Mouse (Mus musculus) ES-E14 (cell line): ENCODE results near the gene Asap2. TPM values are rescaled to one million over a fixed set of nuclear protein-coding genes. Genes with fewer than 3 reads are reported as not detected.
A peak's percentile ranks its signal among the peaks of the same experiment; 100 is the strongest.

Experiments
- DNase-seq: peaks from one replicate; pipeline ENCODE4 v3.0.0-alpha.2; 2013; ENCODE audit warnings: low read depth, low spot score
- H3K27ac ChIP-seq: 2 replicates; pipeline ENCODE4 v1.5.1; 2012; ENCODE audit warnings: low read depth, mild to moderate bottlenecking, low read length, moderate library complexity, mixed read lengths; ENCODE audit not compliant: poor library complexity, insufficient read depth, severe bottlenecking
- H3K36me3 ChIP-seq: 2 replicates; pipeline ENCODE4 v1.6.1; 2012; ENCODE audit warnings: mild to moderate bottlenecking, low read length, moderate library complexity, mixed read lengths; ENCODE audit not compliant: control insufficient read depth, poor library complexity, insufficient read depth, severe bottlenecking
- H3K4me1 ChIP-seq, 2 experiments: fragments of 150-350 bp in 1 of 2; sonication (generic) in 1 of 2; 2 replicates each; pipeline ENCODE4 v1.6.1; 2012; ENCODE audit warnings: low read length in 2 of 2, mild to moderate bottlenecking in 1 of 2, mixed read lengths in 1 of 2; ENCODE audit not compliant: control insufficient read depth in 2 of 2, insufficient read depth in 2 of 2, poor library complexity in 1 of 2
- H3K4me3 ChIP-seq, 2 experiments: fragments of 150-350 bp in 1 of 2; sonication (generic) in 1 of 2; 2 replicates each; pipeline ENCODE4 v1.5.1; 2012; ENCODE audit warnings: low read length in 2 of 2, low read depth in 1 of 2, mild to moderate bottlenecking in 1 of 2, mixed read lengths in 1 of 2; ENCODE audit not compliant: insufficient read depth in 1 of 2, poor library complexity in 1 of 2, severe bottlenecking in 1 of 2
- H3K9ac ChIP-seq: 2 replicates; pipeline ENCODE4 v1.6.1; 2012; ENCODE audit warnings: low read depth, mild to moderate bottlenecking, low read length, mixed read lengths; ENCODE audit not compliant: poor library complexity, insufficient read depth, severe bottlenecking
- H3K9me3 ChIP-seq: fragments of 150-350 bp; sonication (generic); 2 replicates; pipeline ENCODE4 v1.6.1; 2012; ENCODE audit warnings: low read depth, mild to moderate bottlenecking, low read length; ENCODE audit not compliant: control insufficient read depth, insufficient read depth
- CHD2 ChIP-seq: IDR thresholded peaks from 2 replicates; pipeline ENCODE4 v1.6.1; 2014; ENCODE audit warnings: mild to moderate bottlenecking, low read depth, low read length, inconsistent platforms
- HCFC1 ChIP-seq: IDR thresholded peaks from 2 replicates; pipeline ENCODE4 v1.6.1; 2012; ENCODE audit warnings: low read length, inconsistent platforms, borderline replicate concordance; ENCODE audit not compliant: insufficient read depth
- MAFK ChIP-seq: IDR thresholded peaks from 2 replicates; pipeline ENCODE4 v1.6.1; 2014; ENCODE audit warnings: mild to moderate bottlenecking, low read depth, low read length, inconsistent platforms; ENCODE audit not compliant: insufficient read depth
- ZC3H11A ChIP-seq: IDR thresholded peaks from 2 replicates; pipeline ENCODE4 v1.6.1; 2012; ENCODE audit warnings: low read depth, mild to moderate bottlenecking, inconsistent platforms, low read length, borderline replicate concordance
- ZNF384 ChIP-seq: IDR thresholded peaks from 2 replicates; pipeline ENCODE4 v1.6.1; 2012; ENCODE audit warnings: low read depth, low read length, inconsistent platforms
- in situ Hi-C, 2 experiments: fragments of 600-800 bp; cut with MboI; formaldehyde crosslinking; loops; one replicate each; pipeline ENCODE4 v1.15.1; 2025; ENCODE audit warnings: low sequenced_read_pairs in 2 of 2, inconsistent platforms in 1 of 2; ENCODE audit not compliant: unreplicated experiment in 2 of 2
- total RNA-seq: library from RNA; depleted of rRNA; stranded (reverse); fragments of 300-350 nt; gene quantifications from 2 replicates; pipeline ENCODE4 v1.2.3, GENCODE M21; 2012

Asap2 gene
- total RNA-seq, 1 experiment: 6.8 TPM

GRCm38 (mm10) chr12:21264970-21265369 lies 274.7 kb downstream of the Asap2 start:
- Histone ChIP-seq H3K27ac (no peak overlapping the region), H3K4me3 (no peak overlapping the region), H3K9ac (no peak overlapping the region), H3K36me3 (peaks cover 3% of the 10 kb centered on the region; the same call in 1 of the 2 replicates), H3K4me1 (peaks cover 0 to 13% of the 10 kb centered on the region in 2 experiments; a peak in 2 of 4 replicates), H3K9me3 (no peaks in the 10 kb centered on the region)
- TF ChIP-seq ZC3H11A: no peak
- TF ChIP-seq ZNF384: no peak
- no peak for TF ChIP-seq CHD2
- TF ChIP-seq HCFC1: no peak
- no peak for TF ChIP-seq MAFK
- in situ Hi-C loops: loop anchor here in 1 of 2 experiments (25.0 kb wide), 1 partner anchor 178 kb away; no protein-coding TSS in a partner anchor
- no peak for DNase-seq

- Histone ChIP-seq H3K9ac (no peak overlapping the region), H3K4me1 (peaks cover 0 to 13% of the 10 kb centered on the region in 2 experiments; a peak in 2 of 4 replicates), H3K9me3 (no peaks in the 10 kb centered on the region), H3K27ac (no peak overlapping the region), H3K36me3 (peaks cover 3% of the 10 kb centered on the region; the same call in 1 of the 2 replicates), H3K4me3 (no peak overlapping the region)
- no peak for TF ChIP-seq ZC3H11A
- no peak for TF ChIP-seq ZNF384
- TF ChIP-seq HCFC1: no peak
- no peak for TF ChIP-seq MAFK
- TF ChIP-seq CHD2: no peak
- in situ Hi-C loops: loop anchor here in 1 of 2 experiments (25.0 kb wide), 1 partner anchor 178 kb away; no protein-coding TSS in a partner anchor
- no peak for DNase-seq
Measured at GRCm38 (mm10) chr12:21265501-21265900, 275.2 kb downstream of the Asap2 start.

- H3K36me3 ChIP-seq: peaks cover 3% of the 10 kb centered on the region; the same call in 1 of the 2 replicates
- peak; percentile 43 for DNase-seq
- TF ChIP-seq MAFK (peak; percentile 21; the same call in 1 of the 2 replicates), HCFC1 (no peak), ZNF384 (no peak), ZC3H11A (peak; percentile 50; the same call in 1 of the 2 replicates), CHD2 (no peak)
- no peak overlapping the region for H3K27ac ChIP-seq
- H3K4me3 ChIP-seq: no peak overlapping the region
- peaks cover 0 to 13% of the 10 kb centered on the region in 2 experiments; a peak in 2 of 4 replicates for H3K4me1 ChIP-seq
- H3K9ac ChIP-seq: no peak overlapping the region
- in situ Hi-C loops: loop anchor here in 1 of 2 experiments (25.0 kb wide), 1 partner anchor 179 kb away; no protein-coding TSS in a partner anchor
- H3K9me3 ChIP-seq: no peaks in the 10 kb centered on the region
Measured at GRCm38 (mm10) chr12:21265946-21266783, 275.9 kb downstream of the Asap2 start.

GRCm38 (mm10) chr12:21266784-21267098 lies 276.5 kb downstream of the Asap2 start:
- H3K9ac ChIP-seq: no peak overlapping the region
- H3K4me3 ChIP-seq: no peak overlapping the region
- in situ Hi-C loops: loop anchor here in 1 of 2 experiments (25.0 kb wide), 1 partner anchor 179 kb away; no protein-coding TSS in a partner anchor
- DNase-seq: no peak
- peaks cover 3% of the 10 kb centered on the region; the same call in 1 of the 2 replicates for H3K36me3 ChIP-seq
- TF ChIP-seq ZC3H11A: no peak
- no peak for TF ChIP-seq CHD2
- TF ChIP-seq ZNF384: no peak
- no peak for TF ChIP-seq HCFC1
- H3K4me1 ChIP-seq: peaks cover 0 to 13% of the 10 kb centered on the region in 2 experiments; a peak in 2 of 4 replicates
- no peaks in the 10 kb centered on the region for H3K9me3 ChIP-seq
- no peak overlapping the region for H3K27ac ChIP-seq
